Mouse (Mus musculus) lung, postnatal 0 days (tissue): ENCODE results near the gene Arhgap18.

Experiments used
- CTCF ChIP-seq: IDR thresholded peaks from 2 replicates; pipeline ENCODE4 v1.5.1; 2016; ENCODE audit warnings: antibody characterized with exemption, mild to moderate bottlenecking
- EP300 ChIP-seq: IDR thresholded peaks from 2 replicates; pipeline ENCODE4 v1.6.1; 2016; ENCODE audit warnings: antibody characterized with exemption, mild to moderate bottlenecking, control low read depth

DNA sequence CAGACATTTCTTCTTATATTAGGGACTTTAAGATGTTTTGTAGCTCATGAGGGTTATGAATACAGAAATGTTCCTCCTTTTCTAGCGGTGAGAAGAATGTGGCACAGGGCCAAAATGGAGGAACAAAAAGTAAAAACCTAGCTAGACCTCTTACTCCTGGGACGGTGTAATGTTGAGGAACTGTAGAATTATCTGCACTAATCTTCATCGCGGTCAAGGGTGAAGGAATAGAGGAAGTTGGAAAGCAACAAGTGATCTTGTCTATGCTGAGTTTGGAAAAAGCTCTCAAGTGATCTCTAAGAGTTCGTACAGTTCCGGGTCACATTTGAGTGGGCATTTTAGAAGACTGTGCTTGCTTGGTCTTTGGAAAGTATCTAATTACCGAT is 44.1 kb downstream of the Arhgap18 start:
- no peak for TF ChIP-seq CTCF
- no peak for TF ChIP-seq EP300
